Mouse (Mus musculus): ENCODE measurements around the gene Ifi35. TPM values are rescaled to one million over a fixed set of nuclear protein-coding genes. Genes with fewer than 3 reads are reported as not detected.
"Not testable (repeated sequence)": the region's sequence is repeated elsewhere in the genome, so short reads cannot be mapped to it uniquely, and the experiment has no call there.

The Ifi35 gene
- total RNA-seq, 2 experiments from 2014 or later: 12.9 to 13.7 TPM

DNA sequence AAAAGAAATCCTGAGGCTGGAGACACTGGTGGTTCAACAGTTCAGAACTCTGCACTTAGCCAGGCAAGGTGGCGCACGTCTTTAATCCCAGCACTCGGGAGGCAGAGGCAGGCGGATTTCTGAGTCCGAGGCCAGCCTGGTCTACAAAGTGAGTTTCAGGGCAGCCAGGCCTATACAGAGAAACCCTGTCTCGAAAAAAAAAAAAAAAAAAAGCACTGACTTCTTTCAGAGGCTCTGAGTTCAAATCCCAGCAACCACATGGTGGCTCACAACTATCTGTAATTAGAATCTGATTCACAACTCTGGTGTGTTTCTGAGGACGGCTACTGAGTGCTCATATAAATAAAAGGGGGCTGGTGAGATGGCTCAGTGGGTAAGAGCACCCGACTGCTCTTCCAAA, 1.3 kb upstream of the Ifi35 start:
- intact Hi-C loops (cut with DNase I); DNase-seq: not testable (repeated sequence)

DNA sequence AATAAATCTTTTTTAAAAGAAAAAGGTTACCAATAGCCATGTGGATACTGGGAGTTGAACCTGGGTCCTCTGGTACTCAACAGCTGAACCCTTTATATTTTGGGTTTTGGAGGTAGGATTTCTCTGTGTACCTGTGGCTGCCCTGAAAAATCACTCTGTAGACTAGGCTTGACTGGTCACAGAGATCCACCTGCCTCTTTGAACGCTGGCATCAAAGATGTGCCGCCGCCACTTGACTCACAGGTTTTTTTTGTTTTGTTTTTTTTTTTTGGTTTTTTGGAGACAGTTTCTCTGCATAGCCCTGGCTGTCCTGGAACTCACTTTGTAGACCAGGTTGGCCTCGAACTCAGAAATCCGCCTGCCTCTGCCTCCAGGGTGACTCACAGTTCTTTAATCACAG, 421 bp upstream of the Ifi35 start:
- no peak for DNase-seq
- intact Hi-C loops (cut with DNase I): loop anchor here (2.0 kb wide), 1 partner anchor 15 kb away; no protein-coding TSS in a partner anchor

- intact Hi-C loops (cut with DNase I): loop anchor here (2.0 kb wide), 1 partner anchor 14 kb away; no protein-coding TSS in a partner anchor
- peak in 1 of 2 experiments; percentile 27 for DNase-seq
These were observed 692 bp downstream of the Ifi35 start for GRCm38 (mm10) chr11:101448899-101449298.

DNA sequence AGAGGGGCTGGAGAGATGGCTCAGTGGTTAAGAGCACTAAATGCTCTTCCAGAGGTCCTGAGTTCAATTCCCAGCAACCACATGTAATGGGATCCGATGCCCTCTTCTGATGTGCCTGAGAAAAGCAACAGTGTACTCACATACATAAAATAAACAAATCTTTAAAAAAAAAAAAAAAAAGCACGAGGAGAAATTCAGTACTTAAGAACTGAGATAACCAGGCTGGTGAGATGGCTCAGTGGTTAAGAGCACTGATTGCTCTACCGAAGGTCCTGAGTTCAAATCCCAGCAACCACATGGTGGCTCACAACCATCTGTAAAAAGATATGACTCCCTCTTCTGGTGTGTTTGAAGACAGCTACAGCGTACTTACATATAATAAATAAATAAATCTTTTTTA, 1.4 kb downstream of the Ifi35 start:
- DNase-seq: not testable (repeated sequence)
- intact Hi-C loops (cut with DNase I): loop anchor here (2.0 kb wide), 1 partner anchor 13 kb away; no protein-coding TSS in a partner anchor

- DNase-seq: no peak
- intact Hi-C loops (cut with DNase I): no loop called here
These were observed 2.2 kb downstream of the Ifi35 start for GRCm38 (mm10) chr11:101450394-101450793.

GRCm38 (mm10) chr11:101451536-101451935, 3.3 kb downstream of the Ifi35 start:
- no peak for DNase-seq
- intact Hi-C loops (cut with DNase I): no loop called here

DNA sequence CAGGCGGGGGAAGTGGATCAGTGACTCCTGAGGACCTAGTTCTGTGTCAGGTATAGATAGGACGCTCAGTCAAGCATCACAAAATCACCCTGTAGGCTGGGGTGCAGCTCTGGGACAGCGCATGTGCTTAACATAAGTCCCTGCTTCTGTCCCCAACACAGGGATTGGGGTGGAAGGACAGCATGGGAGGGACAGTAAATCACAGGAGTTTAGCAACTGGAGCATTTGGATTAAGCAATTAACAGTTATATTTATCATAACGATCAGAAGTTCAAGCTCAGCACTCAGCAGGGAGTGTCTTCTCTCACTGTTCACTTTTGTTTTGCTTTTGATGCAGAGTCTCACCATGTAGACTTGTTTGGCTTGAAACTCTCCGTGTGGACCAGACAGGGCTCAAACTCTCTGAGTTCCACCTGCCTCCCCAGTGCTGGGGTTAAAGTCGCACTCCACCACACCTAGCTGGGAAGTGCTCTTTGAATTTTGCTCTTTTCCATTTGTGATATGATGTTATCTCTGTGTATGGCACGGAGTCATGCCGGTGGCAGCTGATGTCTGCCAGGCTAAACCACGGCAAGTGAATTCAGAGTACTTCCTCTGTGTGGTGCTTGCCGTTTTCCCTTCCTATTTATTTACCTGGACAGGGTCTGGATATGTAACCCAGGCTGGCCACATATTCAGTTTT, 4.0 kb downstream of the Ifi35 start:
- intact Hi-C loops (cut with DNase I): no loop called here

DNA sequence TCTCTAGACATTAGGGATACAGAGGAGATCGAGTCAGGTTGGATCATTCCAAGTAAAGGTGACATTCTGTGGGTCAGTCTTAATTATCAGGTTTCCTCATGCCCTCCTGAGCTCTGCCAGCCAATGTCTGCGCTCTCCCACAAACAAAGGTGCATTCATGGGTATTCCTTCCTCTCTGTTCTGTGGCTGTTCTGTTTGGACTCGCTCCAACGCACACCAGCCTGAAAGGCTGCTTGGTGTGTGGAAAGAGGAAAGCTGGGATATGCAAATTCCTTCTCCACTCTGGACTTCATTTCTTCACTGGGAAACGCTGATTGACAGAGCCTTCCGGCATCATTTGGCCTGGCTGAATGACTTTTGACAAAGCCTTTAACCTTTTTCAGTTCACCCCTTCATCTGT, 6.5 kb downstream of the Ifi35 start:
- no peak for DNase-seq
- intact Hi-C loops (cut with DNase I): no loop called here

More for the DNA sequence above, 4.0 kb downstream of the Ifi35 start:
- no peak for DNase-seq

DNA sequence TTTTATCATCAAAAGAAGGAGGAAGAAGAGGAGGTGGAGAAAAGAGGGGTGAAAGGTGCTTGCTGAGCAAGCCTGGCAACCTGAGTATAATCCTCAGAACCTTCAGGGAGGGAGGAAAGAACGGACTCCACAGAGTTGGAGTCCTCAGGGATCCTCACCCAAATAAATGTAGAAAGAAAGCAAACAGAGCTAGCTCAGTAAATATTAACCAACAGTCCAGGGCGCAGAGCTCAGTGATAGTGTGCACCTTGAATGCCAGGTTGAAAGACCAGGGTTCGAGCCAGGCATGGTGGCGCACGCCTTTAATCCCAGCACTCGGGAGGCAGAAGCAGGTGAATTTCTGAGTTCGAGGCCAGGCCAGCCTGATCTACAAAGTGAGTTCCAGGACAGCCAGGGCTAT, 7.4 kb downstream of the Ifi35 start:
- DNase-seq: no peak
- intact Hi-C loops (cut with DNase I): no loop called here

GRCm38 (mm10) chr11:101457631-101458030, 9.4 kb downstream of the Ifi35 start:
- DNase-seq: no peak
- intact Hi-C loops (cut with DNase I): no loop called here

GRCm38 (mm10) chr11:101458217-101458616, 10.0 kb downstream of the Ifi35 start:
- no peak for DNase-seq
- intact Hi-C loops (cut with DNase I): no loop called here

- intact Hi-C loops (cut with DNase I): no loop called here
- DNase-seq: no peak
These were observed 11.5 kb downstream of the Ifi35 start for GRCm38 (mm10) chr11:101459716-101460115.

- intact Hi-C loops (cut with DNase I): no loop called here
- no peak for DNase-seq
These were observed 12.1 kb downstream of the Ifi35 start for GRCm38 (mm10) chr11:101460321-101460720.

- no peak for DNase-seq
- intact Hi-C loops (cut with DNase I): loop anchor here (2.0 kb wide), 1 partner anchor 13 kb away; the partner anchor contains the start of gene Ifi35
These were observed 13.9 kb downstream of the Ifi35 start for GRCm38 (mm10) chr11:101462141-101462540.

DNA sequence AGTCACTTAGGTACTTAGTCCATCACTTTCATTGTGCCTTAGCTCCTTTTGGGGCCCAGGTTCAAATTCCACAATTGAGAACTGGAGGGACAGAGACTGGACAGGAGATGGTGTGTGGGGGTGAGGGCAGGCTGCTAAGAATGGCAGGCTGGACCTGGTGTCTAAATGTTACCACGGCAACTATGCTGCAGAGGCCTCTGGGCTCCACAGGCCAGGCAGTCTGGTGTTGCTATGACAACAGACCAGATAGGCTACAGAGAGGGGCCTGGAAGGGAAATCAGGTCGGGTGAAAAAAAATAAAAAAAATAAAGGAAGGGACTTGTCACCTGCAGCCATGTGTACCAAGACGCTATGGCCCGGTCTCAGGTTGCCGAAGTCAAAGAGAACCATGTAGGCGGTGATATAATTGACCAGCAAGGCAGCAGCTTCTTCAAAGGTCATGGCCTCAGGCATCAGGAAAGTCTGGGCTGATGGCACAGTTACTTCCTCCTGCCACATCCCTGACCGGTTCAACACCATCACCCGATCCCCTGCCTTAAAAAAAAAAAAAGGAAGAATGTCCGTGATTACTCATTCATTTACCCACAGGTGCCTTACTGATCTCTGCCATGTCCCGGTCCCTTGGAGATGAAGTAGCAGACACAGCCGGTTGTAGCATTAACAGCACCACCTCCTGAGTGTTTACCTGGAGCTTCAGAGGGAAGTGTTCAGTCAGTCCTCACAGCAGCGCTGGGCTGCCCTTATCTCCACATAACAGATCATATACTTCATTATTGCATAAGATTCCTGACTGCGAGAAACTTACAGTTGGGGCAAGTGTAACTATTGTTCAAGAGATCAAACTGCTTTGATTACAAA, 14.6 kb downstream of the Ifi35 start:
- DNase-seq: no peak
- intact Hi-C loops (cut with DNase I): loop anchor here (2.0 kb wide), 1 partner anchor 14 kb away; the partner anchor contains the start of gene Ifi35

DNA sequence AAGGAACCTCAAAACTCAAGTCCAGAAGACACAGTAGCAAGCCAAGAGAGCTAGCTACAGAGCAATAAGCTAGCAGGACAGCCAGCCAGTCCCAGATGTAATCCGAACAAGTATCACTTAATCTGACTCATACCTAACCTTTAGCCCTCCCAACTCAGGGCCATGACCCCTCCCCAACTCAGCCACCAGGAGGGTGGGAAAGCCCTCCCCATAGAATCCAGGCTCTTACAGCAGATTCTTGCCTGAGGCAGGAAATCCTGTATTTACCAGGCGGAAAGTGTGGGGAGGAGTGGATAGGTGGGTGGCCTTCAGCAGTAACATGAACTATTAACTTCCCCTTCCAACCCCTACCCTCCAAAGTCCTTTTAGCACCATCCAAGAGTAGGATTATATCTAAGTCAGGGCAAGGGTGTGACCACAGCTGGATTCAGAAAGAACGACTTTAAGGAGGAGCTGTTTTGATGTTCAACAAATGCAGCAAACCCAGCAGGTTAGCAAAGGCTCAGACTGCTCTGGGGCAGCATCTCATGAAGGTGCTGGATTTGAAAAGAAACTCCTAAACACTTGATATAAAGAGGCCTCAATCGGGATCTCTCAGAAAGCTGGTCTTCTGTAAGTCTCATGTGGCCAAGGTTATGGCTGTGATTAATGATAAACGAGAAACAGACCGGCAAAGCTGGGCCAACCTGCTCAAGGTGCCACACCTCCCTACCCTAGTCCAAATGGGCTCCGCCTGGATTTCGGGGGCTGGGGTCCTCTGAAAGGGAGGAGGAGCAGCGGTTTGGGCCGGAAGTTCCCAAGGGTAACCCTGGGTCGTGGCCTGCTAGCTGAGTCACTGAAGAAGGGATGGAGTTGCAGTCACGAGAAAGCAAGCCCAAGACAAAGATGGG, 16.2 kb downstream of the Ifi35 start, which contains the start of gene Rnd2:
Gene Rnd2 (plus strand): TSS at position 789 of the 890 bp plus-strand sequence.
- intact Hi-C loops (cut with DNase I): loop anchor here (5.0 kb wide), 1 partner anchor 88 kb away; the partner anchor contains the start of genes Brca1 and Nbr1
- peak in 1 of 2 experiments; percentile 36 for DNase-seq

GRCm38 (mm10) chr11:101465101-101465868, 17.1 kb downstream of the Ifi35 start:
- intact Hi-C loops (cut with DNase I): loop anchor here (5.0 kb wide), 1 partner anchor 87 kb away; the partner anchor contains the start of genes Brca1 and Nbr1
- peak; percentile 80 to 82 for DNase-seq

- DNase-seq: peak; percentile 74 to 76
- intact Hi-C loops (cut with DNase I): loop anchor here (5.0 kb wide), 1 partner anchor 86 kb away; the partner anchor contains the start of genes Brca1 and Nbr1
These were observed 17.8 kb downstream of the Ifi35 start, which contains the start of gene Vat1 for GRCm38 (mm10) chr11:101465869-101466551. TSS of gene Vat1 (minus strand) at chr11:101466230.

- intact Hi-C loops (cut with DNase I): loop anchor here (5.0 kb wide), 1 partner anchor 86 kb away; the partner anchor contains the start of genes Brca1 and Nbr1
- not testable (repeated sequence) for DNase-seq
These were observed 18.3 kb downstream of the Ifi35 start for GRCm38 (mm10) chr11:101466552-101466950.
